Mouse (Mus musculus) neural tube, postnatal 0 days (tissue): ENCODE results near the gene Cebpz. TPM values are rescaled to one million over a fixed set of nuclear protein-coding genes. Genes with fewer than 3 reads are reported as not detected.

Experiments
- polyA plus RNA-seq: library from polyadenylated mRNA; unstranded; fragments of >200 nt; fragmentation: Nextera tagmentation; extraction: Ambion mirVana; gene quantifications from 2 replicates; pipeline ENCODE4 v1.2.1, GENCODE M21; 2015

The Cebpz gene
- polyA plus RNA-seq: 37.4 and 48.0 TPM in 2 replicates

GRCm38 (mm10) chr17:78936466-78937228, at the start of gene Cebpz, which contains the start of gene Ndufaf7:
Cebpz (minus strand) TSS chr17:78937066.
Ndufaf7 (plus strand) TSS chr17:78937136.

GRCm38 (mm10) chr17:78916369-78916813, 20.5 kb downstream of the Cebpz start, which contains the start of gene Cebpzos:
Cebpzos (plus strand) TSS chr17:78916500.

GRCm38 (mm10) chr17:78906892-78907291, 30.0 kb downstream of the Cebpz start, which contains the start of gene Sult6b1:
Sult6b1 (minus strand) TSS chr17:78906992.

GRCm38 (mm10) chr17:78882401-78883112, 54.3 kb downstream of the Cebpz start, which contains the start of gene Eif2ak2:
Eif2ak2 (minus strand) TSS chr17:78882573.

Other genes starting within 250 kb of the Cebpz start
- 4.4 and 4.7 TPM in 2 replicates for gene Strn, start 199.9 kb downstream of the Cebpz start, polyA plus RNA-seq
- gene Heatr5b, start 101.7 kb downstream of the Cebpz start, polyA plus RNA-seq: 12.9 and 14.5 TPM in 2 replicates
- gene Gpatch11, start 101.5 kb downstream of the Cebpz start, polyA plus RNA-seq: 61.6 and 66.9 TPM in 2 replicates
- gene Eif2ak2, start 54.5 kb downstream of the Cebpz start, polyA plus RNA-seq: 7.7 and 8.0 TPM in 2 replicates
- 0.20 and 0.27 TPM in 2 replicates for gene Sult6b1, start 30.1 kb downstream of the Cebpz start, polyA plus RNA-seq
- gene Cebpzos, start 20.6 kb downstream of the Cebpz start, polyA plus RNA-seq: 138 and 159 TPM in 2 replicates
- gene Ndufaf7, start 70 bp upstream of the Cebpz start, polyA plus RNA-seq: 68.7 and 69.4 TPM in 2 replicates
- 7.9 and 8.2 TPM in 2 replicates for gene Prkd3, start 83.8 kb upstream of the Cebpz start, polyA plus RNA-seq
- 40.7 and 47.7 TPM in 2 replicates for gene Qpct, start 114.8 kb upstream of the Cebpz start, polyA plus RNA-seq